Mouse (Mus musculus): ENCODE results near the gene Nup210.

DNA sequence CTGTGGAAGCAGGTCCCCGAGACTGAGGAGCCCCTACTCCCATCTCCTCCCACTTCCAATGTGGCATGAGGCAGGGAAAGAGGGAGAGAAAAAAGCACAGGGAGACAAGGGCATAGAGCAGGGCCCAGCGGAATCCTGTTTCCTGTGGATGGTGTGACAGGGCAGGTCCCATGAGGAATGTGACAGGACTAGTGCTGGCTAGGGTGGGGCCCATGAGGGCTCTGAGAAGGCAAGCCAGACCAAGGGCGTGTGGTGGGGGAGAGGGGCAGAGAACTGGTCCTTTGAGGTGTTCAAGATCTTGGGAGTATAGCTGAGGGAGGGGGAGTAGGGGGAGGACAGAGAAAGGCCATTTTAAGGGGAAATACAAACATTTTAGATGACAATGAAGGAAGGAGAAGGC is 104.2 kb downstream of the Nup210 start:
- no peak for TF ChIP-seq CTCF (IDR thresholded peaks at IDR 0.05; ENCODE audit: insufficient read depth, low read depth, low read length)
- no peak for TF ChIP-seq POLR2A (IDR thresholded peaks at IDR 0.05; ENCODE audit: insufficient read depth, low read depth, low read length)

Data from olfactory bulb, adult 2 months (tissue).